ENCODE assay signal across 21 mouse cellular contexts in the genomic region with DNA sequence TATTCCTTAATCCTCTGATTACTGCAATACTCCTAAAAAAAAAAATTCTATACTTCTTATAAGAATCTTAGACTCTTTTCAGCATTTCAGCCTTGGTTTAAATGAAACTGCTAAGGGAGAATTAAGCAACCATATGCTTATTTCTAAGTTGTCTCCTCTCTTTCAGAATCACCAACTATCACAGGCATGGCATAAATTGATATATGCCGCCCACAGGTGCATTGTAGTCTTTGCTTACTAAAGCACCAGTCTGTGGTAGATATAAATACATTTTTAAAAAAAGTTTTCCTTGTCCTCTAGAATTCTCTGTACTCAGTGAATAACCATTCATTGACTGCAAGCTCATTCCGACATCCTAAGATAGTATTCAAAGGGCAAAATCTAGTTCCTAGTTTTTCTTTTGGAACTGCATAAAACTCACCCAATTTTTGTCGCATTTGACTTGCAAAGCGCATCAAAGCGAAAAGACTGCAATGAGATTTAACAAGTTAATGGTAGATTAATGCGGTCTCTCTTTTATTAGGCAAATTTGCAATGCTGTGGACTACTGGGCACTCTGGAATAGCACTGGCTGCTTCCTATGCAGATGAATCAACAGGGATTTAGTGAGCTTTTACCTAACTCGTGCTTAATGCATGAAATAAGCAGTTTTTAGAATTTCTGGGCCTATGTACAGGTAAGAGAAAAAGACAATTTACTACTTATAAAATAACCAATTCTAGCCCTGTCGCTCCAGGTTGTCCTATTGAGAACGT.
DNase-seq lines count a peak whose midpoint lies in the region; ATAC-seq and TF ChIP-seq lines count a peak whose summit lies in the region.
"Had no signal": no experiment of that assay in that cellular context is flagged by ENCODE, and none has a peak within 500 bp of the region (broad histone marks: within the 10 kb centered on the region; RNA-seq: fewer than 3 reads in every experiment).

No protein-coding gene starts in this region.

- H3K4me2 ChIP-seq in forebrain, embryonic 16.5 days (ENCODE audit: low read length), result no peak overlapping the region
- no peak overlapping the region for H3K4me2 ChIP-seq in forebrain, embryonic 15.5 days (replicated peaks)
- H3K4me2 ChIP-seq in midbrain, embryonic 14.5 days (ENCODE audit: low read length), result no peak overlapping the region
- H3K4me2 ChIP-seq in hindbrain, embryonic 13.5 days, result no peak overlapping the region
- H3K4me2 ChIP-seq: heart, embryonic 11.5 days; hindbrain, embryonic 12.5 days; intestine, embryonic 15.5 days had no signal

- H3K27ac ChIP-seq in forebrain, embryonic 16.5 days (ENCODE audit: low read length), result no peak overlapping the region
- H3K27ac ChIP-seq in forebrain, embryonic 15.5 days (replicated peaks), result no peak overlapping the region
- no peak overlapping the region for H3K27ac ChIP-seq in layer of hippocampus, adult 2 months
- H3K27ac ChIP-seq in midbrain, embryonic 14.5 days (replicated peaks; ENCODE audit: low read depth, low read length), result no peak overlapping the region
- H3K27ac ChIP-seq in midbrain, embryonic 10.5 days (replicated peaks), result no peak overlapping the region
- no peak overlapping the region for H3K27ac ChIP-seq in hindbrain, embryonic 13.5 days
- H3K27ac ChIP-seq: gastrocnemius, adult 2 months; hindbrain, embryonic 12.5 days; intestine, embryonic 15.5 days had no signal

- DNase-seq in layer of hippocampus, adult 9-11 months, result peak; percentile 12
- no peak for DNase-seq in layer of hippocampus, adult 2 months (ENCODE audit: low spot score in 2 of 2)
- DNase-seq in midbrain, embryonic 14.5 days, result peak; percentile 20
- DNase-seq in midbrain, embryonic 10.5 days (ENCODE audit: low spot score), result no peak
- DNase-seq: adrenal gland, adult 2 months; adrenal gland, postnatal 14 days; cerebellum, adult 18-20 months; cerebellum, adult 9-10 months; cerebellum, postnatal 14 days; gastrocnemius, adult 2 months; gastrocnemius, postnatal 14 days; heart, adult 11 months; kidney, adult 11 months had no signal

- no peak for TF ChIP-seq CTCF in layer of hippocampus, adult 2 months (conservative IDR thresholded peaks at IDR 0.05)

- 44% methylated on average over 9 of the region's 9 CpGs for WGBS in forebrain, embryonic 16.5 days
- 46% methylated on average over 9 of the region's 9 CpGs for WGBS in forebrain, embryonic 15.5 days
- 50% methylated on average over 9 of the region's 9 CpGs for WGBS in midbrain, embryonic 14.5 days
- 78% methylated on average over 9 of the region's 9 CpGs for WGBS in midbrain, embryonic 10.5 days
- 61% methylated on average over 9 of the region's 9 CpGs for WGBS in hindbrain, embryonic 13.5 days

- H3K27me3 ChIP-seq in forebrain, embryonic 16.5 days (replicated peaks; ENCODE audit: control insufficient read depth, insufficient read depth, low read length), result no peaks in the 10 kb centered on the region
- H3K27me3 ChIP-seq in forebrain, embryonic 15.5 days, result no peaks in the 10 kb centered on the region
- H3K27me3 ChIP-seq in midbrain, embryonic 14.5 days (ENCODE audit: control insufficient read depth, insufficient read depth, low read length), result no peaks in the 10 kb centered on the region
- H3K27me3 ChIP-seq in midbrain, embryonic 10.5 days (ENCODE audit: low read depth, poor library complexity, severe bottlenecking), result no peaks in the 10 kb centered on the region
- no peaks in the 10 kb centered on the region for H3K27me3 ChIP-seq in hindbrain, embryonic 13.5 days
- H3K27me3 ChIP-seq: hindbrain, embryonic 12.5 days; intestine, embryonic 15.5 days had no signal

- no peaks in the 10 kb centered on the region for H3K4me1 ChIP-seq in forebrain, embryonic 16.5 days (replicated peaks; ENCODE audit: control insufficient read depth, insufficient read depth, low read length)
- H3K4me1 ChIP-seq in forebrain, embryonic 15.5 days, result no peaks in the 10 kb centered on the region
- no peaks in the 10 kb centered on the region for H3K4me1 ChIP-seq in midbrain, embryonic 14.5 days (ENCODE audit: control insufficient read depth, insufficient read depth, low read length)
- no peaks in the 10 kb centered on the region for H3K4me1 ChIP-seq in midbrain, embryonic 10.5 days
- no peaks in the 10 kb centered on the region for H3K4me1 ChIP-seq in hindbrain, embryonic 13.5 days (replicated peaks)
- H3K4me1 ChIP-seq: hindbrain, embryonic 12.5 days; intestine, embryonic 15.5 days had no signal

- peak; percentile 63; the same call in 1 of the 2 replicates for ATAC-seq in forebrain, embryonic 16.5 days
- no peak for ATAC-seq in forebrain, embryonic 15.5 days (replicated peaks)
- no peak for ATAC-seq in midbrain, embryonic 14.5 days (ENCODE audit: low FRiP score, low TSS enrichment)
- no peak for ATAC-seq in hindbrain, embryonic 13.5 days (ENCODE audit: low FRiP score)
- ATAC-seq: CD4-positive, CD25-positive, alpha-beta regulatory T cell, adult 4 months; hindbrain, embryonic 16.5 days; intestine, embryonic 15.5 days had no signal

- H3K4me3 ChIP-seq in forebrain, embryonic 16.5 days (replicated peaks; ENCODE audit: low read length), result no peak overlapping the region
- no peak overlapping the region for H3K4me3 ChIP-seq in forebrain, embryonic 15.5 days
- H3K4me3 ChIP-seq in layer of hippocampus, adult 2 months, result no peak overlapping the region
- no peak overlapping the region for H3K4me3 ChIP-seq in midbrain, embryonic 14.5 days (replicated peaks; ENCODE audit: low read depth, low read length)
- H3K4me3 ChIP-seq in midbrain, embryonic 10.5 days, result no peak overlapping the region
- H3K4me3 ChIP-seq in hindbrain, embryonic 13.5 days, result no peak overlapping the region
- H3K4me3 ChIP-seq: gastrocnemius, adult 2 months; hindbrain, embryonic 12.5 days; intestine, embryonic 15.5 days had no signal

- H3K9me3 ChIP-seq in forebrain, embryonic 16.5 days (ENCODE audit: control insufficient read depth, low read length), result no peaks in the 10 kb centered on the region
- H3K9me3 ChIP-seq in forebrain, embryonic 15.5 days, result no peaks in the 10 kb centered on the region
- no peaks in the 10 kb centered on the region for H3K9me3 ChIP-seq in midbrain, embryonic 14.5 days (ENCODE audit: control insufficient read depth, low read length)
- H3K9me3 ChIP-seq in midbrain, embryonic 10.5 days (replicated peaks), result no peaks in the 10 kb centered on the region
- H3K9me3 ChIP-seq in hindbrain, embryonic 13.5 days, result no peaks in the 10 kb centered on the region
- H3K9me3 ChIP-seq: hindbrain, embryonic 12.5 days; intestine, embryonic 15.5 days had no signal

- H3K36me3 ChIP-seq in forebrain, embryonic 16.5 days (ENCODE audit: control insufficient read depth, insufficient read depth), result no peaks in the 10 kb centered on the region
- H3K36me3 ChIP-seq in forebrain, embryonic 15.5 days, result no peaks in the 10 kb centered on the region
- H3K36me3 ChIP-seq in midbrain, embryonic 14.5 days (ENCODE audit: control insufficient read depth, insufficient read depth, low read length), result no peaks in the 10 kb centered on the region
- H3K36me3 ChIP-seq in midbrain, embryonic 10.5 days, result no peaks in the 10 kb centered on the region
- no peaks in the 10 kb centered on the region for H3K36me3 ChIP-seq in hindbrain, embryonic 13.5 days
- H3K36me3 ChIP-seq: hindbrain, embryonic 12.5 days; intestine, embryonic 15.5 days had no signal

- H3K9ac ChIP-seq in forebrain, embryonic 16.5 days (replicated peaks; ENCODE audit: low read depth, low read length), result no peak overlapping the region
- H3K9ac ChIP-seq in forebrain, embryonic 15.5 days (replicated peaks), result no peak overlapping the region
- H3K9ac ChIP-seq in midbrain, embryonic 14.5 days (replicated peaks; ENCODE audit: low read length), result no peak overlapping the region
- no peak overlapping the region for H3K9ac ChIP-seq in hindbrain, embryonic 13.5 days
- H3K9ac ChIP-seq: hindbrain, embryonic 12.5 days; intestine, embryonic 15.5 days had no signal

Comparison
In these comparisons a context has a peak if more than half of its experiments do, and no peak if none do; other contexts are left out.
1. DNase-seq: peak in layer of hippocampus, adult 9-11 months (single experiment) and midbrain, embryonic 14.5 days (single experiment); none in layer of hippocampus, adult 2 months (0 of 2) and midbrain, embryonic 10.5 days (single experiment).